Mouse (Mus musculus): ENCODE measurements around the gene Coq2. TPM values are rescaled to one million over a fixed set of nuclear protein-coding genes. Genes with fewer than 3 reads are reported as not detected.
A peak's percentile ranks its signal among the peaks of the same experiment; 100 is the strongest.

The Coq2 gene
- total and polyA plus RNA-seq, 3 experiments = 21.7 to 47.1 (median 29.5) TPM

GRCm38 (mm10) chr5:100651486-100651885 lies 23.5 kb downstream of the Coq2 start:
- peaks cover 39% of the 10 kb centered on the region for H3K36me3 ChIP-seq (replicated peaks)
- TF ChIP-seq GATA1 (IDR thresholded peaks at IDR 0.05; ENCODE audit: borderline replicate concordance, low read length) = no peak
- no peak for TF ChIP-seq TAL1 (conservative IDR thresholded peaks at IDR 0.05; ENCODE audit: low read depth, low read length)
- no peak for TF ChIP-seq GATA2 (IDR thresholded peaks at IDR 0.05; ENCODE audit: borderline replicate concordance, low read depth, low read length)
- no peak for TF ChIP-seq POLR2AphosphoS5 (IDR thresholded peaks at IDR 0.05; ENCODE audit: insufficient replicate concordance, low read depth, low read length)
- TF ChIP-seq CTCF (IDR thresholded peaks at IDR 0.05; ENCODE audit: low read depth, low read length) = no peak
- H3K4me3 ChIP-seq (ENCODE audit: low read depth, low read length) = no peak overlapping the region
- no peaks in the 10 kb centered on the region for H3K9me3 ChIP-seq (replicated peaks)
- H3K27me3 ChIP-seq (ENCODE audit: insufficient read depth, low read length) = peaks cover 11% of the 10 kb centered on the region
- H3K4me1 ChIP-seq (ENCODE audit: insufficient read depth, low read depth, low read length) = peaks cover 54% of the 10 kb centered on the region
- DNase-seq (ENCODE audit: low spot score) (no peak), ATAC-seq (ENCODE audit: extremely low read depth, insufficient number of reproducible peaks, low FRiP score, poor library complexity, severe bottlenecking) (no peak)

- Histone ChIP-seq H3K9me3 (replicated peaks) (no peaks in the 10 kb centered on the region), H3K4me3 (ENCODE audit: low read depth, low read length) (no peak overlapping the region), H3K36me3 (replicated peaks) (peaks cover 33% of the 10 kb centered on the region), H3K27me3 (ENCODE audit: insufficient read depth, low read length) (peaks cover 11% of the 10 kb centered on the region), H3K4me1 (ENCODE audit: insufficient read depth, low read depth, low read length) (peaks cover 54% of the 10 kb centered on the region)
- DNase-seq (ENCODE audit: low spot score) (no peak), ATAC-seq (ENCODE audit: extremely low read depth, insufficient number of reproducible peaks, low FRiP score, poor library complexity, severe bottlenecking) (no peak)
- TF ChIP-seq POLR2AphosphoS5 (IDR thresholded peaks at IDR 0.05; ENCODE audit: insufficient replicate concordance, low read depth, low read length) (no peak), CTCF (IDR thresholded peaks at IDR 0.05; ENCODE audit: low read depth, low read length) (no peak)
Measured at GRCm38 (mm10) chr5:100650969-100651368, 24.0 kb downstream of the Coq2 start.

GRCm38 (mm10) chr5:100648546-100648945 lies 26.4 kb downstream of the Coq2 start:
- Histone ChIP-seq H3K4me3 (ENCODE audit: low read depth, low read length) (peak overlapping the region; percentile 65; the same call in 1 of the 2 replicates), H3K9me3 (replicated peaks) (no peaks in the 10 kb centered on the region), H3K4me1 (ENCODE audit: insufficient read depth, low read depth, low read length) (peaks cover 76% of the 10 kb centered on the region), H3K36me3 (replicated peaks) (peaks cover 10% of the 10 kb centered on the region), H3K27me3 (ENCODE audit: insufficient read depth, low read length) (peaks cover 11% of the 10 kb centered on the region)
- no peak for ATAC-seq (ENCODE audit: extremely low read depth, insufficient number of reproducible peaks, low FRiP score, poor library complexity, severe bottlenecking)
- TF ChIP-seq CTCF (IDR thresholded peaks at IDR 0.05; ENCODE audit: low read depth, low read length) = no peak
- no peak for TF ChIP-seq GATA2 (IDR thresholded peaks at IDR 0.05; ENCODE audit: borderline replicate concordance, low read depth, low read length)
- no peak for TF ChIP-seq GATA1 (IDR thresholded peaks at IDR 0.05; ENCODE audit: borderline replicate concordance, low read length)
- no peak for TF ChIP-seq TAL1 (conservative IDR thresholded peaks at IDR 0.05; ENCODE audit: low read depth, low read length)
- no peak for TF ChIP-seq POLR2AphosphoS5 (IDR thresholded peaks at IDR 0.05; ENCODE audit: insufficient replicate concordance, low read depth, low read length)
- DNase-seq (ENCODE audit: low spot score) = peak; percentile 39

- Histone ChIP-seq H3K4me3 (ENCODE audit: low read depth, low read length) (peak overlapping the region; percentile 65; the same call in 1 of the 2 replicates), H3K4me1 (ENCODE audit: insufficient read depth, low read depth, low read length) (peaks cover 80% of the 10 kb centered on the region)
- TF ChIP-seq POLR2AphosphoS5 (IDR thresholded peaks at IDR 0.05; ENCODE audit: insufficient replicate concordance, low read depth, low read length) (no peak), TAL1 (conservative IDR thresholded peaks at IDR 0.05; ENCODE audit: low read depth, low read length) (0 out of 2 replicates have a peak, but pooled peaks have one; percentile 40)
Measured at GRCm38 (mm10) chr5:100648046-100648445, 26.9 kb downstream of the Coq2 start.

GRCm38 (mm10) chr5:100646558-100646957 lies 28.4 kb downstream of the Coq2 start:
- Histone ChIP-seq H3K36me3 (replicated peaks) (no peaks in the 10 kb centered on the region), H3K27me3 (ENCODE audit: insufficient read depth, low read length) (peaks cover 12% of the 10 kb centered on the region), H3K9me3 (replicated peaks) (no peaks in the 10 kb centered on the region), H3K4me3 (ENCODE audit: low read depth, low read length) (no peak overlapping the region), H3K4me1 (ENCODE audit: insufficient read depth, low read depth, low read length) (peaks cover 90% of the 10 kb centered on the region)
- no peak for TF ChIP-seq GATA1 (IDR thresholded peaks at IDR 0.05; ENCODE audit: borderline replicate concordance, low read length)
- TF ChIP-seq GATA2 (IDR thresholded peaks at IDR 0.05; ENCODE audit: borderline replicate concordance, low read depth, low read length) = no peak
- no peak for TF ChIP-seq TAL1 (conservative IDR thresholded peaks at IDR 0.05; ENCODE audit: low read depth, low read length)
- TF ChIP-seq CTCF (IDR thresholded peaks at IDR 0.05; ENCODE audit: low read depth, low read length) = no peak
- TF ChIP-seq POLR2AphosphoS5 (IDR thresholded peaks at IDR 0.05; ENCODE audit: insufficient replicate concordance, low read depth, low read length) = no peak
- DNase-seq (ENCODE audit: low spot score) = no peak
- ATAC-seq (ENCODE audit: extremely low read depth, insufficient number of reproducible peaks, low FRiP score, poor library complexity, severe bottlenecking) = no peak

More at GRCm38 (mm10) chr5:100648046-100648445, 26.9 kb downstream of the Coq2 start:
- Histone ChIP-seq H3K36me3 (replicated peaks) (peaks cover 5% of the 10 kb centered on the region), H3K27me3 (ENCODE audit: insufficient read depth, low read length) (peaks cover 11% of the 10 kb centered on the region), H3K9me3 (replicated peaks) (no peaks in the 10 kb centered on the region)
- DNase-seq (ENCODE audit: low spot score) (peak; percentile 38), ATAC-seq (ENCODE audit: extremely low read depth, insufficient number of reproducible peaks, low FRiP score, poor library complexity, severe bottlenecking) (peak; percentile 15; the same call in 1 of the 2 replicates)

GRCm38 (mm10) chr5:100643991-100644535 lies 30.9 kb downstream of the Coq2 start:
- peak; percentile 90 for ATAC-seq (ENCODE audit: extremely low read depth, insufficient number of reproducible peaks, low FRiP score, poor library complexity, severe bottlenecking)
- peak; percentile 80 for DNase-seq (ENCODE audit: low spot score)
- Histone ChIP-seq H3K4me1 (ENCODE audit: insufficient read depth, low read depth, low read length) (peaks cover 94% of the 10 kb centered on the region), H3K9me3 (replicated peaks) (no peaks in the 10 kb centered on the region), H3K27me3 (ENCODE audit: insufficient read depth, low read length) (peaks cover 5% of the 10 kb centered on the region; the same call in 1 of the 2 replicates), H3K36me3 (replicated peaks) (no peaks in the 10 kb centered on the region), H3K4me3 (ENCODE audit: low read depth, low read length) (peak overlapping the region; percentile 65; the same call in 1 of the 2 replicates)
- no peak for TF ChIP-seq CTCF (IDR thresholded peaks at IDR 0.05; ENCODE audit: low read depth, low read length)
- no peak for TF ChIP-seq GATA2 (IDR thresholded peaks at IDR 0.05; ENCODE audit: borderline replicate concordance, low read depth, low read length)
- peak; percentile 89 for TF ChIP-seq TAL1 (conservative IDR thresholded peaks at IDR 0.05; ENCODE audit: low read depth, low read length)
- TF ChIP-seq GATA1 (IDR thresholded peaks at IDR 0.05; ENCODE audit: borderline replicate concordance, low read length) = no peak
- TF ChIP-seq POLR2AphosphoS5 (IDR thresholded peaks at IDR 0.05; ENCODE audit: insufficient replicate concordance, low read depth, low read length) = no peak
